ENCODE assay signal across 9 mouse cellular contexts in the genomic region with DNA sequence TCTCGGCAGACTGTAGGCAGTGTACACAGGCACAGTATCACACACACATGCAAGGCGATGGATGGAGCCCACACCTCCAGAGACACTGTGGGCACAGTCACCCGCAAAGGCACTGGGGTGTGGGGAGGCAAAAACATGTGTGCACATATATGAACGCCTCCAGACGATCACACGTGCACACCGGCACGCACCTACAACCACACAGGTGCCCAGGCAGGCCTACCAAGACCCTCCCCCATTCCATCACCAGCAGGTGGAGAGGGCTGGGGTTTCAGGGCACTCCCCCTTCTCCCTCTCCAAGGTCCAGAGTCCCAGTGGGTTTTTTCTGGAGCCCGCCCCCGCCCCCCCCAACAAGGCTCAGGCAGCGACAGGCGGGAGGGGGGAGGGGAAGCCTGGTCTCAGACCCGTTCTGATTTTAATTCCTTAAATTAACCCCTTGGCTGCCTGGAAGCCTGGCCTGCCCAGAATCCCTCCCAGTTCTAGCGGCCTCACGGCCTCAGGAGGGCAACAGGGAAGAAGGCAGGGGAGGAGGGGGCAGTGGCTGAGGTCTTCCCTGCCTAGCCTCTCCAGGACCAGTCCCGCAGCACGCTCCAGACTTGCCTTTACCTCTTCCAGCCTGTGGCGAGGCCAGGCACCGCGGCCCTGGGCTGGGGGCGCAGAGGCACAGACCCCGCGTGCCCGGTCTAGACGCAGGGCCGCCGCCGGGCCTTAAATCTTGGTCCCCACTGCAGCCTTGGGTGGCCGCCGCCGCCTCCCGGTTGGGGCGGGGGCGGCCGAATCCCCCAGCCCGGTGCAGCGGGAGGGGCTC. TPM values are rescaled to one million over a fixed set of nuclear protein-coding genes. Genes with fewer than 3 reads are reported as not detected.
DNase-seq lines count a peak whose midpoint lies in the region; ATAC-seq and TF ChIP-seq lines count a peak whose summit lies in the region.
"Had no signal": no experiment of that assay in that cellular context is flagged by ENCODE, and none has a peak within 500 bp of the region (broad histone marks: within the 10 kb centered on the region; RNA-seq: fewer than 3 reads in every experiment).

No protein-coding gene starts in this region.

- peak; percentile 29 to 48 for DNase-seq in frontal cortex, postnatal 10 days (ENCODE audit: low spot score in 2 of 2)
- DNase-seq in frontal cortex, postnatal 25 days (ENCODE audit: low spot score in 2 of 2): no peak
- no peak for DNase-seq in thymus, adult 2 months
- DNase-seq in thymus, postnatal 36 days: no peak
- DNase-seq in thymus, postnatal 4 days: no peak

- WGBS in thymus, adult 2 months: 5% methylated on average over 37 of the region's 37 CpGs
- WGBS in intestine, postnatal 0 days: 4% methylated on average over 37 of the region's 37 CpGs
- under 1% methylated on average over 25 of the region's 37 CpGs for WGBS in neural tube, embryonic 13.5 days

- H3K9ac ChIP-seq in intestine, postnatal 0 days (ENCODE audit: low read depth, low read length): peak overlapping the region; percentile 54
- H3K9ac ChIP-seq in neural tube, embryonic 13.5 days: peak overlapping the region; percentile 82

- peak overlapping the region; percentile 95 for H3K4me2 ChIP-seq in intestine, postnatal 0 days (replicated peaks; ENCODE audit: low read depth)
- peak overlapping the region; percentile 80 for H3K4me2 ChIP-seq in neural tube, embryonic 13.5 days

- no peak overlapping the region for H3K27ac ChIP-seq in thymus, adult 2 months (ENCODE audit: control insufficient read depth, insufficient read depth, low read length)
- no peak overlapping the region for H3K27ac ChIP-seq in intestine, postnatal 0 days (ENCODE audit: low read depth, low read length)
- H3K27ac ChIP-seq in neural tube, embryonic 13.5 days (replicated peaks): peak overlapping the region; percentile 62

- TF ChIP-seq CTCF in thymus, adult 2 months (IDR thresholded peaks at IDR 0.05; ENCODE audit: borderline replicate concordance, control insufficient read depth, extremely low read depth, insufficient read depth, low read length, poor library complexity): no peak
- no peak for TF ChIP-seq CTCF in intestine, postnatal 0 days (IDR thresholded peaks at IDR 0.05; ENCODE audit: low read depth)

- TF ChIP-seq POLR2A in thymus, adult 2 months (IDR thresholded peaks at IDR 0.05; ENCODE audit: control insufficient read depth, extremely low read depth, insufficient read depth, low read length, poor library complexity): no peak

- H3K36me3 ChIP-seq in thymus, adult 2 months (ENCODE audit: control insufficient read depth, insufficient read depth, low read length): no peaks in the 10 kb centered on the region
- no peaks in the 10 kb centered on the region for H3K36me3 ChIP-seq in intestine, postnatal 0 days (ENCODE audit: control insufficient read depth, insufficient read depth)
- H3K36me3 ChIP-seq in neural tube, embryonic 13.5 days: no peaks in the 10 kb centered on the region

- H3K9me3 ChIP-seq in intestine, postnatal 0 days (ENCODE audit: control insufficient read depth): no peaks in the 10 kb centered on the region
- no peaks in the 10 kb centered on the region for H3K9me3 ChIP-seq in neural tube, embryonic 13.5 days

- peaks cover 13% of the 10 kb centered on the region; the same call in 1 of the 2 replicates for H3K27me3 ChIP-seq in thymus, adult 2 months (ENCODE audit: control insufficient read depth, insufficient read depth, low read length)
- peaks cover 14% of the 10 kb centered on the region; the same call in 1 of the 2 replicates for H3K27me3 ChIP-seq in intestine, postnatal 0 days (replicated peaks; ENCODE audit: control insufficient read depth, insufficient read depth, low read length)
- H3K27me3 ChIP-seq in neural tube, embryonic 13.5 days: peaks cover 35% of the 10 kb centered on the region

- H3K4me3 ChIP-seq in thymus, adult 2 months (ENCODE audit: control insufficient read depth, insufficient read depth, low read length): peak overlapping the region; percentile 15; the same call in 1 of the 2 replicates
- peak overlapping the region; percentile 58 for H3K4me3 ChIP-seq in intestine, postnatal 0 days (ENCODE audit: low read depth, low read length)
- peak overlapping the region; percentile 54 for H3K4me3 ChIP-seq in neural tube, embryonic 13.5 days

- no peak for ATAC-seq in intestine, postnatal 0 days
- peak; percentile 91 for ATAC-seq in neural tube, embryonic 13.5 days (ENCODE audit: low read depth)
- ATAC-seq in monocyte, adult 5-6 weeks (replicated peaks; ENCODE audit: insufficient number of reproducible peaks, low FRiP score, low TSS enrichment, poor library complexity, severe bottlenecking): no peak

- no peaks in the 10 kb centered on the region for H3K4me1 ChIP-seq in thymus, adult 2 months (replicated peaks; ENCODE audit: control insufficient read depth, insufficient read depth, low read length)
- H3K4me1 ChIP-seq in intestine, postnatal 0 days (replicated peaks; ENCODE audit: control insufficient read depth, insufficient read depth, low read length): no peaks in the 10 kb centered on the region
- H3K4me1 ChIP-seq in neural tube, embryonic 13.5 days (replicated peaks): peaks cover 18% of the 10 kb centered on the region

RNA-seq across cellular contexts. Expression of a gene that starts 0.5 kb away (rescaled TPM):
- 0.03 and 0.04 TPM in 2 replicates for polyA plus RNA-seq in thymus, adult 2 months (2012; rRNA removed)
- polyA plus RNA-seq in intestine, postnatal 0 days (2015; fragmentation: Nextera tagmentation; extraction: Ambion mirVana): 0.09 and 0.10 TPM in 2 replicates
- polyA plus RNA-seq in neural tube, embryonic 13.5 days (2015; fragmentation: Nextera tagmentation; extraction: Ambion mirVana): 4.8 TPM in 2 replicates
- not detected in 3 replicates for total RNA-seq in monocyte, adult 5-6 weeks (2017)
- total RNA-seq: hematopoietic stem cell, adult 5-6 weeks had no signal

RNA-seq across cellular contexts. Expression of a gene that starts 11.1 kb away (rescaled TPM):
- 0.12 and 0.19 TPM in 2 replicates for polyA plus RNA-seq in thymus, adult 2 months (2012; rRNA removed)
- not detected in 2 replicates for polyA plus RNA-seq in intestine, postnatal 0 days (2015; fragmentation: Nextera tagmentation; extraction: Ambion mirVana)
- not detected in 2 replicates for polyA plus RNA-seq in neural tube, embryonic 13.5 days (2015; fragmentation: Nextera tagmentation; extraction: Ambion mirVana)
- total RNA-seq in monocyte, adult 5-6 weeks (2017): not detected in 3 replicates

RNA-seq across cellular contexts. Expression of a gene that starts 50.5 kb away (rescaled TPM):
- 41.5 and 42.6 TPM in 2 replicates for polyA plus RNA-seq in thymus, adult 2 months (2012; rRNA removed)
- 23.2 and 23.7 TPM in 2 replicates for polyA plus RNA-seq in intestine, postnatal 0 days (2015; fragmentation: Nextera tagmentation; extraction: Ambion mirVana)
- polyA plus RNA-seq in neural tube, embryonic 13.5 days (2015; fragmentation: Nextera tagmentation; extraction: Ambion mirVana): 24.4 and 25.0 TPM in 2 replicates
- total RNA-seq in monocyte, adult 5-6 weeks (2017): 8.6 to 11.3 TPM (median 10.1 TPM) in 3 replicates

RNA-seq across cellular contexts. Expression of a gene that starts 51.0 kb away (rescaled TPM):
- 166 and 174 TPM in 2 replicates for polyA plus RNA-seq in thymus, adult 2 months (2012; rRNA removed)
- 152 and 159 TPM in 2 replicates for polyA plus RNA-seq in intestine, postnatal 0 days (2015; fragmentation: Nextera tagmentation; extraction: Ambion mirVana)
- polyA plus RNA-seq in neural tube, embryonic 13.5 days (2015; fragmentation: Nextera tagmentation; extraction: Ambion mirVana): 564 and 592 TPM in 2 replicates
- 150 to 194 TPM (median 161 TPM) in 3 replicates for total RNA-seq in monocyte, adult 5-6 weeks (2017)

Comparison
In these comparisons a context has a peak if more than half of its experiments do, and no peak if none do; other contexts are left out.
1. DNase-seq: peak in frontal cortex, postnatal 10 days (2 of 2); none in frontal cortex, postnatal 25 days (0 of 2), thymus, adult 2 months (single experiment), thymus, postnatal 36 days (0 of 2) and thymus, postnatal 4 days (single experiment).
2. Peak in every context shown above with its lines, with median percentiles within 50 percentile points of each other: H3K4me3 ChIP-seq.